Mouse (Mus musculus): ENCODE measurements at regions not wholly inside any gene's neighbourhood (a gene's known extent, or its start where the extent isn't known, plus 50 kb on each side); places are given as distances from the start of the nearest gene placed in this dataset.

GRCm38 (mm10) chr3:40058281-40058680 lies 472.8 kb upstream of the Intu start:
- no peak for DNase-seq (ENCODE audit: low spot score in 2 of 2)

- no peak for DNase-seq (ENCODE audit: low spot score in 2 of 2)
Observed at GRCm38 (mm10) chr3:40058719-40059420, 472.2 kb upstream of the Intu start.

- DNase-seq (ENCODE audit: low spot score in 2 of 2) = no peak
Observed at GRCm38 (mm10) chr3:40070137-40070667, 460.9 kb upstream of the Intu start.

GRCm38 (mm10) chr3:40076824-40077223 lies 454.3 kb upstream of the Intu start:
- DNase-seq (ENCODE audit: low spot score in 2 of 2) = no peak

GRCm38 (mm10) chr3:40085116-40085515 lies 446.0 kb upstream of the Intu start:
- peak in 1 of 2 experiments; percentile 27 for DNase-seq (ENCODE audit: low spot score in 2 of 2)

GRCm38 (mm10) chr3:40091773-40092343 lies 439.2 kb upstream of the Intu start:
- no peak for DNase-seq (ENCODE audit: low spot score in 2 of 2)

GRCm38 (mm10) chr3:40092765-40093368 lies 438.2 kb upstream of the Intu start:
- no peak for DNase-seq (ENCODE audit: low spot score in 2 of 2)

GRCm38 (mm10) chr3:40094040-40094439 lies 437.0 kb upstream of the Intu start:
- no peak for DNase-seq (ENCODE audit: low spot score in 2 of 2)

GRCm38 (mm10) chr3:40094701-40095100 lies 436.4 kb upstream of the Intu start:
- DNase-seq (ENCODE audit: low spot score in 2 of 2) = no peak

GRCm38 (mm10) chr3:40102698-40103097 lies 428.4 kb upstream of the Intu start:
- no peak for DNase-seq (ENCODE audit: low spot score in 2 of 2)

- no peak for DNase-seq (ENCODE audit: low spot score in 2 of 2)
Observed at GRCm38 (mm10) chr3:40114811-40115210, 416.3 kb upstream of the Intu start.

- no peak for DNase-seq (ENCODE audit: low spot score in 2 of 2)
Observed at GRCm38 (mm10) chr3:40118551-40118950, 412.5 kb upstream of the Intu start.

GRCm38 (mm10) chr3:40119462-40119861 lies 411.6 kb upstream of the Intu start:
- no peak for DNase-seq (ENCODE audit: low spot score in 2 of 2)

- peak; percentile 13 to 27 for DNase-seq (ENCODE audit: low spot score in 2 of 2)
Observed at GRCm38 (mm10) chr3:40120298-40120875, 410.7 kb upstream of the Intu start.

- no peak for DNase-seq (ENCODE audit: low spot score in 2 of 2)
Observed at GRCm38 (mm10) chr3:40123558-40124236, 407.4 kb upstream of the Intu start.

GRCm38 (mm10) chr3:40126903-40127302 lies 404.2 kb upstream of the Intu start:
- no peak for DNase-seq (ENCODE audit: low spot score in 2 of 2)

- DNase-seq (ENCODE audit: low spot score in 2 of 2) = no peak
Observed at GRCm38 (mm10) chr3:40130858-40131584, 400.1 kb upstream of the Intu start.

- no peak for DNase-seq (ENCODE audit: low spot score in 2 of 2)
Observed at GRCm38 (mm10) chr3:40138671-40139070, 392.4 kb upstream of the Intu start.

GRCm38 (mm10) chr3:40142229-40142628 lies 388.9 kb upstream of the Intu start:
- DNase-seq (ENCODE audit: low spot score in 2 of 2) = no peak

- DNase-seq (ENCODE audit: low spot score in 2 of 2) = no peak
Observed at GRCm38 (mm10) chr3:40158631-40159030, 372.5 kb upstream of the Intu start.

GRCm38 (mm10) chr3:40159591-40160145 lies 371.4 kb upstream of the Intu start:
- DNase-seq (ENCODE audit: low spot score in 2 of 2) = no peak

Measured in left cerebral cortex, adult 8-10 months (tissue).